Mouse (Mus musculus) lung, postnatal 25 days (tissue): ENCODE results near the gene Ppm1a.
"Not testable (repeated sequence)": the region's sequence is repeated elsewhere in the genome, so short reads cannot be mapped to it uniquely, and the experiment has no call there.

Source experiments
- DNase-seq: peaks from one replicate; pipeline ENCODE4 v3.0.0; 2022; ENCODE audit warnings: low spot score

Gene Ppm1a

GRCm38 (mm10) chr12:72761649-72762261 is 4.5 kb downstream of the Ppm1a start:
- peak; percentile 37 for DNase-seq

GRCm38 (mm10) chr12:72762502-72762901 is 5.2 kb downstream of the Ppm1a start:
- DNase-seq: no peak

- no peak for DNase-seq
These were observed 5.9 kb downstream of the Ppm1a start for GRCm38 (mm10) chr12:72763156-72763555.

DNA sequence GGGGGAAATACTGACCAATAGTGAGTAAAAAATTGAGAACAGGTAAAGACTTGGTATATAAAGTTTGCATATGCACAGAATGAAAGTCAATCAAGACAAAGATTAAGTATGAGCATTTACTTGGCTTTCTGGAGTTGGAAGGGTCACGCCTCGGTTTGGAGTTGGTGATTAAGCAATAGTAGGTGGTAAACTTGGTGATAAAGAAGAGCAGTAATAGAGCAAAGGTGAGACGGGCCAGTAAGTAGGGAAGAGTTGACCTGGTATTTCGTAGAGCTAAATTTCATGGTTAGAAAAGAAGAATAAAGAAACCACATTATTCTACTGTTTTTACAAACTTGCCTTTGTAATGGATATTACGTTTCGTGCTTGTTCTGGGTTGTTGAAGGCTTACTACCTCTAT is 10.6 kb downstream of the Ppm1a start:
- DNase-seq: no peak

DNA sequence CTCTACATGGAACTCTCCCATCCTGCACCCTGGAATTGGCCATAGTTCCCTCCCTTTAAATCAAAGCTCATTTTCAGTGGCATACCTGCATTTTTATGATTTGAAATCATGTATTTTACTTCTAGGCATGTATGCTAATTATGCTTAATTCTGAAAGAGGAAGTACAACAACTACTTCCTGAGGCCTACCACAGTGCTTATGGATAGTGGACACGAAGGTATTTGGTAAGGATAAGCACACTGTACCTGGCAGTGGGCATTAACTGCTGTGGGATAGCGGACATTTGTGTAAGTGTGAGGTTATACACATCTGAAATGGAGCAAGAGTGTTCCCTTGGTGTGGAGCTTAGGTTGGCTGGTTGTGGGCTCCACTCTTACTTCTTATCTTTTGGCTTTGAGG is 11.0 kb downstream of the Ppm1a start:
- no peak for DNase-seq

DNA sequence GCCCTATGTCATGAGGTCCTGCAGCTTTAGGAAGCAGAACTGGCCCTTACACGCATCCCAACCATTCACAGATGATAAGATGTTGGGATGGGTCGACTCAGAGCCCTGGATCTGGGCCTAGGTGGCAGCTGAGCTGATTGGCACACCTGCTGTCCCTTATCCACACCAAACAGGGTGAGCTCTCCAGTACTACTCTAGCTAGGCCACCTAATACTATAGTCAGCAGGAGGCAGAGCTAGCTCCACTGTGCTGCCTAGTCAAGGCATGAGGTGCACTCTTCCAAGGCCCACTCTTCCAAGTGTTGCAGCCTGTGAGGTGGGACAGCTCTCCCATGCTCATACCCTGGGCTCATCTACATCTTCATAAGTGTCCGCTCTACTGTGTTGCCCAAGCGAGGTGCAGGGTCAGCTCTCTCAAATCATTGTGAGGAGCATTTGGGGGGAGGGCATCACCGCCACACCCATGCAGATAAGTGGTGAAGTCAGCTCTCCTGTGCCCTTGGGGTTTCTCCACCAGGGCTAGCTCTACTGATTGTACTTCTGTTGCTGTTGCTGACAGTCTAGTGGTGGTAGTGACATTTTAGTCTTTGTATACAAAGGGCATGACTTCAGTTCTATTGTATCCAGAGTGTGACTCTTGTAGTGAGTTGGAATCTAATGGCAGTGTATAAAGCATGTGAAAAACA is 12.4 kb downstream of the Ppm1a start:
- no peak for DNase-seq

DNA sequence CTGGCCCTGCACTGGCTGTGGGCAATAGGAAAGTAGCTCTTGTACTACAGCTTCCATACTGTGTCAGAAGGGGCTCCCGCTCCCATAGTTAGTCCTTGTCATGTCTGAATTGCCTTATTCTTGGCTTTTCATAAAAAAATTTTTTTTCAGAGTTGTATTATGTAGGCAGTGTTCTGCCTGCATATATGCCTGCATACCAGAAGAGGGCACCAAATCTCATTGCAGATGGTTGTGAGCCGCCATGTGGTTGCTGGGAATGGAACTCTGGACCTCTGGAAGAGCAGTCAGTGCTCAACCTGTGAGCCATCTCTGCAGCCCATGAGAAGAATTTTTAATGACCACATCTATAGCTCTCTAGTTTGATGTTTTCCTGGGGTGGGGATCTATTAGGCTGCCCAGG is 13.9 kb downstream of the Ppm1a start:
- no peak for DNase-seq

DNA sequence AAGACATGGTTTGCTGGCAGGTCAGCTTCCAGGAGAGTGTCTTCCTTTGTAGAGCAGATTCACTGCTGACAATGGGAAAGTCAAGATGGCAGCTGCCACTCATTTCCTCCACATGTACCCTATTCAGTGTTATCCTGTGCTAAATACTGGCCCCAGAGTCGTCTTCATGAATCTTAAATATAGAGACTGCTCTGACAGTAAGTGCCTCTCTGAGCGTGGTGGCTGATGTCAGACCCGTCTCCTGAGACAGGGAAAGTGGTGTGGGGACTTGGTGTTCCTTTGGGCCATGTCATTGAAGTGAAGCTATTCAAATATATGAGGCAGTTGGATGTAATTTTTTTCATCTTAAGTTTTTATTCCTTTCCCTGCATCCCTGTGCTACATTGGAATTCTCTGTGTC is 14.5 kb downstream of the Ppm1a start:
- DNase-seq: no peak

DNA sequence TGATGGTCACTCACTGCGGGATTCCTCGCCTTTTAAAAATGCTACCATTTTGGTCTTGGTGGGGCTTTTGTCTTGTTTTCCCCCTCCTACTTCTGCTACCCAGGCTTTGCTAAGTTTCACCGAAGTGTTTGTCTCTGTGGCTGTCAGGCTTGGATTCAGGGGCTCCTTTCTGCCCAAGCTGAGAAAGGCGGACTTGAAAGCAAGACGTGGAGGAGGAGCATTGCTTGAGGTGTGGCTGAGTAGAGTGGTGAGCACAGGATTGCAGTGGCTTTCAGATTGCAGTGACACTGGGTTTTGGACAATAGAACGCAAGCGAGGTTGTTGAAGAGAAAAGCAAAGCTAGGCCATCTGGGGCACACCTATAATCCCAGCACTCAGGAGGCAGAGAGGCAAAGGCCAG is 16.7 kb downstream of the Ppm1a start:
- DNase-seq: no peak

- DNase-seq: no peak
These were observed 20.0 kb downstream of the Ppm1a start for GRCm38 (mm10) chr12:72777244-72777643.

GRCm38 (mm10) chr12:72780136-72780535 is 22.9 kb downstream of the Ppm1a start:
- DNase-seq: no peak

DNA sequence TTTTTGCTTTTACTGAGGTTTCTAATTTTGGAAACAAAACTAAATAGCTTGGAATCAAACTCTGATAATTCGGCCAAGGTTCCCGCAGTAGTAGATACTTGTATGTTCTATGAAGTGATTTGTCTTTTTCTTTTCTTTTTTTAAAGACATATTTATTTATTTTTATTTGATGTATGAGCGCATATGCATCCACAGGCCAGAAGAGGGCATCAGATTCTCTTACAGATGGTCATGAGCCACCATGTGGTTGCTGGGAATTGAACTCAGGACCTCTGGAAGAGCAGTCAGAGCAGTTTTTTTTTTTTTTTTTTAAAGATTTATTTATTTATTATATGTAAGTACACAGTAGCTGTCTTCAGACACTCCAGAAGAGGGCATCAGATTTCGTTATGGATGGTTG is 25.5 kb downstream of the Ppm1a start:
- not testable (repeated sequence) for DNase-seq

GRCm38 (mm10) chr12:72785183-72785930 is 28.1 kb downstream of the Ppm1a start:
- DNase-seq: no peak

DNA sequence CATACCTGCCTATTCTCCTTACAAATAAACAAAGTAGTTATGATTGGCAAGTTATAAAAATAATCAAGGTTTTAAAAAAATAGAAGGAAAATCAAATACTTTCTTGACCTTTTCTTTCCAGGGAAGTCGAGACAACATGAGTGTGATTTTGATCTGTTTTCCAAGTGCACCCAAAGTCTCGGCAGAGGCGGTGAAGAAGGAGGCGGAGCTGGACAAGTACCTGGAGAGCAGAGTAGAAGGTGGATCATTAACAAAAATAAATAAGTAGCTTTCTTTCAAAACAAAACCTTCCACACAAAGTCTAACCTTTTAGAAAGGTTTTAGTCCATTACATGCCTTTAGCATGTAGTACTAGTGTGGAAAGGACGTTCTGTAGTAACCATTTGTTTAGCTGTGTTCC is 29.3 kb downstream of the Ppm1a start:
- DNase-seq: no peak

- no peak for DNase-seq
These were observed 29.7 kb downstream of the Ppm1a start for GRCm38 (mm10) chr12:72786986-72787385.

- DNase-seq: no peak
These were observed 33.3 kb downstream of the Ppm1a start for GRCm38 (mm10) chr12:72790538-72790937.

- no peak for DNase-seq
These were observed 35.3 kb downstream of the Ppm1a start for GRCm38 (mm10) chr12:72792320-72793091.

- DNase-seq: no peak
These were observed 36.7 kb downstream of the Ppm1a start for GRCm38 (mm10) chr12:72793983-72794382.

DNA sequence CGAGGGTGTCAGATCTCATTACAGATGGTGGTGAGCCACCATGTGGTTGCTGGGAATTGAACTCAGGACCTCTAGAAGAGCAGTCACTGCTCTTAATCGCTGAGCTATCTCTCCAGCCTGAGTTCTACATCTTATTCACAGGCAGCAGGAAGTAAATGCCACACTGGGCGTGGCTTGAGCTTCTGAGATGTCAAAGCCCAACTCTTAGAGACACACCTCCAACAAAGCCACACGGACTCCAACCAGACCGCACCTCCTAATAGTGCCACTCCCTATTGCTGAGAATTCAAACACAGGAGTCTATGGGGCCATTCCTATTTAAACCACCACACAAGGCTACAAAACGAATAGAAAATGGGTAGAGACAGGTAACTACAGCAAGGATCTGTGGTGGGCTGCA is 52.5 kb downstream of the Ppm1a start:
- no peak for DNase-seq

GRCm38 (mm10) chr12:72811588-72811987 is 54.3 kb downstream of the Ppm1a start:
- no peak for DNase-seq

DNA sequence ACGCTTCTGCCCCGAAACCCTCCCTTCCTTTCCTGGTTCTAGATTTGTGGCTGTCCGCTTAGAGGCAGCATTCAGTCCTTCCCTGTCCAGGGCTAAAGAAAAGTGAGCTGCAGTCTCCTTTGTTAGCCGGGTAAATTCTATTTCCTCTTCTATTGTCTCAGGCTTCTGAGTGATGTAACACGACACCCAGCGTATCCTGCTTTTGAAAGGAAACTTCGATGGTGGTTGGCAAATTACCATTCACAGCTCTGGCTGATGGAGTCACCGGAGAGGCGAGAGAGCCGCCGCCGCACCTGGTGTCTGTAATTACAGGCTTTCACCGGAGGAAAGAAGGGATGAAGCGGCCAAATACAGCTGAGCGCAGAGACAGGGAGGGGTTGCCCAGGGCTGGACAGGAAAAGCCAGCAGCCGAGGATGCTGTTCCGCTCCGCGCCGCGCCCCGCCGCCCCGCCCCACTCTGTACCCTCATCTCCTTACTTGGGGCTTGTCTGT is 63.7 kb downstream of the Ppm1a start:
- peak; percentile 38 for DNase-seq

DNA sequence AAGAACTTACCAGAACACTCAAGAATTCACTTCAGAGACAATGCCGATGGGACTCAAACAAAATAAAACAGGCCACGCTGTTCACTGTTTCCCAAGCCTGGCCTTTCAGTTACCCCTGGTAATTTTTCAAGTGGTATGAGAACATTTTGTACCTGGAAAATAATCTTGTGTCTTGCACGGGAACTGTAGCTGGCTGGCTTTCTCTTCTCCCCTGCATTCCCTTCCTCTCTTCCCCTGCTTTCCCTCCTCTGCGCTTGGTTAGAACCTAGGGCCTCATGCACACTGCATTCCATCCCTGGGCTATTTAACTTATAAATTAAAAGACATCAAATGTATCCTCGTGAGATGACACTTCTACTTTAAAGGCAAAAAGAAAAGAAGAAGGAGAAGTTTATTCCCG is 64.3 kb downstream of the Ppm1a start:
- DNase-seq: no peak
